Mouse (Mus musculus) lung, adult 2 months (tissue): ENCODE measurements around the gene Myo3b. TPM values are rescaled to one million over a fixed set of nuclear protein-coding genes. Genes with fewer than 3 reads are reported as not detected.

Experiments
- DNase-seq: peaks from one replicate; pipeline ENCODE4 v3.0.0; 2022
- H3K4me1 ChIP-seq: fragments of 200-500 bp; 2 replicates; pipeline ENCODE4 v1.6.1; 2011; ENCODE audit warnings: low read length; ENCODE audit not compliant: control insufficient read depth, insufficient read depth
- H3K4me3 ChIP-seq: fragments of 200-500 bp; replicated peaks from 2 replicates; pipeline ENCODE3; 2011; ENCODE audit warnings: low read depth, mild to moderate bottlenecking, control low read depth, low read length; ENCODE audit errors: extremely low read depth
- CTCF ChIP-seq: fragments of 200-500 bp; IDR thresholded peaks from 2 replicates; pipeline ENCODE4 v1.5.1; 2011; ENCODE audit warnings: mild to moderate bottlenecking, low read length, control low read depth; ENCODE audit not compliant: insufficient read depth
- POLR2A ChIP-seq: fragments of 200-500 bp; IDR thresholded peaks from 2 replicates; pipeline ENCODE4 v1.6.1; 2011; ENCODE audit warnings: low read depth, mild to moderate bottlenecking, control low read depth, low read length, borderline replicate concordance; ENCODE audit errors: extremely low read depth
- WGBS: fragments of 180-500 bp; shearing (Covaris S2); methylation state at CpG from one replicate; pipeline ENCODE4 v1.1.7; 2018; 5-methylcytosine and 5-hydroxymethylcytosine counted together
- polyA plus RNA-seq: library from polyadenylated mRNA; depleted of rRNA; stranded (reverse); fragments of >200 nt; gene quantifications from 2 replicates; pipeline ENCODE4 v1.2.3, GENCODE M21; 2012

The Myo3b gene
- polyA plus RNA-seq, 1 experiment: 0.19 TPM

GRCm38 (mm10) chr2:70379341-70379740 is 340.4 kb downstream of the Myo3b start:
- WGBS: 36% methylated on average over 6 of the region's 6 CpGs
- no peak for DNase-seq

GRCm38 (mm10) chr2:70379939-70380338 is 341.0 kb downstream of the Myo3b start:
- WGBS: 10% methylated on average over 6 of the region's 6 CpGs
- DNase-seq: peak; percentile 4
- TF ChIP-seq POLR2A: no peak
- Histone ChIP-seq H3K4me1 (no peaks in the 10 kb centered on the region), H3K4me3 (no peak overlapping the region)

More at GRCm38 (mm10) chr2:70379341-70379740, 340.4 kb downstream of the Myo3b start:
- TF ChIP-seq POLR2A (no peak), CTCF (no peak)
- Histone ChIP-seq H3K4me1 (no peaks in the 10 kb centered on the region), H3K4me3 (no peak overlapping the region)

- WGBS: 40% methylated on average over 6 of the region's 6 CpGs
- DNase-seq: no peak
- no peak overlapping the region for H3K4me3 ChIP-seq
- no peak for TF ChIP-seq POLR2A
- TF ChIP-seq CTCF: no peak
- H3K4me1 ChIP-seq: peaks cover 2% of the 10 kb centered on the region; the same call in 1 of the 2 replicates
Observed at GRCm38 (mm10) chr2:70388645-70389044, 349.7 kb downstream of the Myo3b start.

GRCm38 (mm10) chr2:70389162-70389561 is 350.2 kb downstream of the Myo3b start:
- Histone ChIP-seq H3K4me1 (peaks cover 2% of the 10 kb centered on the region; the same call in 1 of the 2 replicates), H3K4me3 (no peak overlapping the region)
- WGBS: 86% methylated on average over 1 of the region's 1 CpGs
- no peak for TF ChIP-seq POLR2A
- no peak for TF ChIP-seq CTCF
- no peak for DNase-seq

GRCm38 (mm10) chr2:70397734-70398276 is 358.9 kb downstream of the Myo3b start:
- no peaks in the 10 kb centered on the region for H3K4me1 ChIP-seq
- 68% methylated on average over 9 of the region's 9 CpGs for WGBS
- no peak for TF ChIP-seq POLR2A
- TF ChIP-seq CTCF: no peak
- no peak for DNase-seq
- no peak overlapping the region for H3K4me3 ChIP-seq

- TF ChIP-seq CTCF: no peak
- TF ChIP-seq POLR2A: no peak
- WGBS: 80% methylated on average over 15 of the region's 15 CpGs
- DNase-seq: no peak
- H3K4me3 ChIP-seq: no peak overlapping the region
- no peaks in the 10 kb centered on the region for H3K4me1 ChIP-seq
Observed at GRCm38 (mm10) chr2:70399441-70400115, 360.7 kb downstream of the Myo3b start.

- no peak for TF ChIP-seq CTCF
- no peak for TF ChIP-seq POLR2A
- DNase-seq: no peak
- Histone ChIP-seq H3K4me1 (no peaks in the 10 kb centered on the region), H3K4me3 (no peak overlapping the region)
- 73% methylated on average over 6 of the region's 6 CpGs for WGBS
Observed at GRCm38 (mm10) chr2:70400321-70400720, 361.4 kb downstream of the Myo3b start.

GRCm38 (mm10) chr2:70404301-70404700 is 365.4 kb downstream of the Myo3b start:
- Histone ChIP-seq H3K4me1 (no peaks in the 10 kb centered on the region), H3K4me3 (no peak overlapping the region)
- WGBS: 68% methylated on average over 2 of the region's 2 CpGs
- no peak for DNase-seq
- no peak for TF ChIP-seq POLR2A

GRCm38 (mm10) chr2:70406846-70407245 is 367.9 kb downstream of the Myo3b start:
- 63% methylated on average over 5 of the region's 5 CpGs for WGBS
- H3K4me1 ChIP-seq: no peaks in the 10 kb centered on the region
- DNase-seq: no peak
- no peak for TF ChIP-seq CTCF
- TF ChIP-seq POLR2A: no peak
- no peak overlapping the region for H3K4me3 ChIP-seq

- WGBS: 74% methylated on average over 5 of the region's 5 CpGs
- no peaks in the 10 kb centered on the region for H3K4me1 ChIP-seq
- H3K4me3 ChIP-seq: no peak overlapping the region
- no peak for TF ChIP-seq POLR2A
- no peak for TF ChIP-seq CTCF
- no peak for DNase-seq
Observed at GRCm38 (mm10) chr2:70407729-70408128, 368.8 kb downstream of the Myo3b start.
